Mouse (Mus musculus) embryo, embryonic 11 days (tissue): Measurements from ENCODE around the gene Sf1.
A peak's percentile ranks its signal among the peaks of the same experiment; 100 is the strongest.

Experiments used
- DNase-seq: peaks from one replicate; pipeline ENCODE4 v3.0.0-alpha.2; 2015

Gene Sf1

GRCm38 (mm10) chr19:6341453-6342077 lies 21.9 kb upstream of the Sf1 start:
- DNase-seq = no peak

DNA sequence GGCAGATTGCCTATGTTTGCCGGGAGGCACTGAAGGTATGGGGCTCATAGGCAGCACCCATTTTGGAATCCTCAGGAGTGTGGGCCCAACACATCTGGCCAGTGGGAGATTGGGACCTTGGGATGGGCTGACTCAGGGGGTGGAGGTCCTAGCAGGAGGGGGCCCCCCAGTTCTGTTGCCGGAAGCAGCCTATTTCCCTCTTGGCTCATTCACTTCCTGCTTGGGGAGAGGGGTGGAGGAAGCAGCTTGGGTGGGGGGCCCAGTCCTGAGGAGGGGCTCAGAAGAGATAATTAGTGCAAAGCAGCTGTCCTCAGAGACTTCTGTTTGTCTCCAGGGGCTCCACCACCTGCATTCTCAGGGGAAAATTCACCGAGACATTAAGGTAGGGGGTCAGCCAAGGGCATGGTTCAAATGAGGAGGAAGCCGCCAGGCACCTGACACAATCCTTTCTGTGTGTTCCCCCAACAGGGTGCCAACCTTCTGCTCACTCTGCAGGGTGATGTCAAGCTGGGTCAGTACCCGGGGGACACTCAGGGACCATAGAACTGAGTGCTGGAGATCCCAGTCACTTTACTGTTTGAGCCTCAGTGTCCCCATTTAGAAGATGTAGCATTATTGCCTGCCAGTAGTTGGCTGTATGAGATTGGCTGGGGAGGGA lies 21.1 kb upstream of the Sf1 start:
- no peak for DNase-seq

- DNase-seq = no peak
Measured at GRCm38 (mm10) chr19:6343066-6343925, 20.2 kb upstream of the Sf1 start.

GRCm38 (mm10) chr19:6343996-6344395 lies 19.5 kb upstream of the Sf1 start:
- DNase-seq = no peak

GRCm38 (mm10) chr19:6346023-6346422 lies 17.5 kb upstream of the Sf1 start:
- no peak for DNase-seq

- no peak for DNase-seq
Measured at GRCm38 (mm10) chr19:6346661-6347060, 16.8 kb upstream of the Sf1 start.

- DNase-seq = no peak
Measured at GRCm38 (mm10) chr19:6347615-6348014, 15.9 kb upstream of the Sf1 start.

GRCm38 (mm10) chr19:6348717-6349116 lies 14.8 kb upstream of the Sf1 start:
- no peak for DNase-seq

GRCm38 (mm10) chr19:6349215-6349983 lies 14.1 kb upstream of the Sf1 start:
- DNase-seq = peak; percentile 56

DNA sequence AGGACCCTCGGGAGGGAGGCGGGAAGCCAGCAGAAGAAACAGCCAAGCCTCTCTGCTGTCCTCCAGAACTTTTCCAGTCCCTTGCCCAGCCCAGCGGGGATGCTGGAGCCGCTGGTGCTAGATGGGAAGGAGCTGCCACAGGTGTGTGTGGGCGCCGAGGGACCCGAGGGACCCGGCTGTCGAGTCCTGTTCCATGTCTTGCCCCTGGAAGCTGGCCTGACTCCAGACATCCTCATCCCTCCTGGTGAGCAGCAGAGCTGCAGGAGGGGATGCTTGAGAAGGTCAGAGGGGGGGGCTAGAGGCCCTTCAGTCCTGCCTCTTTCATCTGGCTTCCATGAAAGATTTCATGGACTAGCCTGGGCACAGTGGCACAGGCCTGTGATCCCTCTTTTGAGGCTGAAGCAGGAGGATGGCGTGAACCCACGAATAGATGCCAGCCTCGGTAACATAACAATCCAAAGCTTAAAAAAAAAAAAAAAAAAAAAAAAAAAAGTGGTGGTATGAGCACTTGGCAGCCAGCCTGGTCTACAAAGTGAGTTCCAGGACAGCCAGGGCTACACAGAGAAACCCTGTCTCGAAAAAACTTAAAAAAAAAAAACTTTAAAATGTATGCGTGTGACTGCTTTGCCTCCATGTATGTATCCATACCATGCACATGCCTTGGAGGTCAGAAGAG lies 11.9 kb upstream of the Sf1 start:
- no peak for DNase-seq

- no peak for DNase-seq
Measured at GRCm38 (mm10) chr19:6352107-6352505, 11.4 kb upstream of the Sf1 start.

DNA sequence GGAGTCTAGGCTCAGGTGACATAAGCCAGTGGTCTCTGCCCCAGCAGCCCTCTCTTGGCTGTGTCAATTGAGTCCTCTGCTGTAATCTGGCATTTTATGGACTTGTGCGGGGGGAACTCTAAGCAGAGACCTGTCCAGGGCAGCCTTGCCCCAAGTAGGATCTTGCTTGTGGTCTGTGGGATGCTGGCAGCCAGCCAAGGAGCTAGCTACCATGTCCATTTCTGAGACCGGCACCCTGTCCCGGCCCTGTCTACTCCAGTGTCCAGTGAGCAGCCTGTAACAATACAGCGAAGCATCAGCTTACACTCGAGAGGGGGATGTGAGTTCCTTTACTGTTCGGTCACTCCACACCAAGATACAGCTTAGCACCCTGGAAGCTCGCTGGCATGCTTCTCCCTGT lies 9.5 kb upstream of the Sf1 start:
- DNase-seq = no peak

DNA sequence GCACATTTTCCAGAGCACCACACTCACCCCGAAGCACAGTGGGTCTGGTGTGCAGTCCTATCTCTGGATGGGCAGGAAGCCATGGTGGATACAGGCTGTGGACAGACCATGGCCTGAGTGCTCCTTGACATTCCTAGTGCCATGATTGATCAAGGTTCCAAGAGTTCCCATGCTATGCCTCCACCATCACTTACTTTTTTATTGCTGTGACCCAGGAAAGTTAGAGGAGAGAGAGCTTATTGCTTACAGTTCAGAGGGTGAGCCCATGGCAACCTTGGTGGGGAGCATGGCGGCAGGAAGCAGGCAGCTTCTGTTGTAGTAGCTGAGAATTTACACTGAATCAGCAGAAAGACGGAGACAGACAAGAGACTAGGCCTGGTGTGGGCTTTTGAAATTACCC lies 2.2 kb upstream of the Sf1 start:
- no peak for DNase-seq

- no peak for DNase-seq
Measured at GRCm38 (mm10) chr19:6363091-6363410, 439 bp upstream of the Sf1 start.

- peak; percentile 94 for DNase-seq
Measured at GRCm38 (mm10) chr19:6364317-6364725, 831 bp downstream of the Sf1 start.

DNA sequence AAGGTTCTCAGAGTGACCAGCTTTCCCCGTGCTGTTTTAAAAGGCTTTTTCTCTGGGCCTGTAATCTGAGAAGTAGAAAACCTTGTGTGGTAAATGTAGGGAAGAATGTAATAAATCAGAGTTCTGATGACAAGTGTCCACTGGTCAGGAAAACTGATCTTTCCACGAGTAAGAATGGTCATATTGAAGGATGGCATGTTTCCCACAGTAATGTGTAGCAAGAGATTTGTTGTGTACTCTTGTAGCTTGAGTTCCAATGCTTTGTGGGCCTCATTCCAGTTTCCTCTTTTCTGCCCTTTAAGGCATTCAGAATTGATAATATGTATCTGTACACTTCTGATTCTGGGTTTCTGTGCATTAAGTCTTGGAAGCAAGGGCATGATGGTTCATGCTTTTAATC lies 1.4 kb downstream of the Sf1 start:
- no peak for DNase-seq

DNA sequence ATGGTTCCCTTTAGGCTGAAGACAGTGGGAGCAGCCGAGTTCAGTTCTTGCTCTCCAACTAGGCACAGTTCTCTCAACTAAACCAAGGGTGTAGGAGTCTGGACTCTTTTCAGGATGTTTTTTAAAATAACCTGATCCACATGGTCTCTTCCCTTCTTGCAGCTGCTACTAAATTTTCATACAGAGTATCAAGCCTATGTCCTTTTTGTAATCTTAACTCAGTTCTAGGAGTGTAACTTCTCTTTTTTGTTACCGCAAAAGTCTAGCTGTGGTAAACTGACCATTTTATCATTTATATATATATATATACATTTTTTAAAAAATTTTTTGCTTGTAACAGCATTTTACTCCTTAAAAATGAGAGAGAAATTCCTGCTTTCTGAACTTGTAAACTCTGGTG lies 6.7 kb downstream of the Sf1 start:
- DNase-seq = no peak

DNA sequence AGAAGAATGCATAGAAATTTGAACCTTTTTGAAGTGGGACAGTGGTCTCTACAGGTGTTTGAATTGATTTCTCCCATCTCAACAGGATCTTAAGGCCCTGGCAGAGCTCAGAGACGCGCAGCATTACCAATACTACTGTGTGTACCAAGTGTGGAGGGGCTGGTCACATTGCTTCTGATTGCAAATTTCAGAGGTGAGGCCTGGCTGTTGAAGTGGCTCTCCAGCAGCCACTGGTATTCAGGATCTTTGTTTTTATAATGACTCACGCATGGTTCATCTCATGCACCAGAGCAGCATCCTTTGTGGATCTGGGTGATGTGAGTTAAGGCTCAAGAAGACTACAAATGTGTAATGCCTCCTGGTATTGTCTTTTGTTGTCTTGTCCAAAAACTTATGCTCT lies 8.9 kb downstream of the Sf1 start:
- no peak for DNase-seq

DNA sequence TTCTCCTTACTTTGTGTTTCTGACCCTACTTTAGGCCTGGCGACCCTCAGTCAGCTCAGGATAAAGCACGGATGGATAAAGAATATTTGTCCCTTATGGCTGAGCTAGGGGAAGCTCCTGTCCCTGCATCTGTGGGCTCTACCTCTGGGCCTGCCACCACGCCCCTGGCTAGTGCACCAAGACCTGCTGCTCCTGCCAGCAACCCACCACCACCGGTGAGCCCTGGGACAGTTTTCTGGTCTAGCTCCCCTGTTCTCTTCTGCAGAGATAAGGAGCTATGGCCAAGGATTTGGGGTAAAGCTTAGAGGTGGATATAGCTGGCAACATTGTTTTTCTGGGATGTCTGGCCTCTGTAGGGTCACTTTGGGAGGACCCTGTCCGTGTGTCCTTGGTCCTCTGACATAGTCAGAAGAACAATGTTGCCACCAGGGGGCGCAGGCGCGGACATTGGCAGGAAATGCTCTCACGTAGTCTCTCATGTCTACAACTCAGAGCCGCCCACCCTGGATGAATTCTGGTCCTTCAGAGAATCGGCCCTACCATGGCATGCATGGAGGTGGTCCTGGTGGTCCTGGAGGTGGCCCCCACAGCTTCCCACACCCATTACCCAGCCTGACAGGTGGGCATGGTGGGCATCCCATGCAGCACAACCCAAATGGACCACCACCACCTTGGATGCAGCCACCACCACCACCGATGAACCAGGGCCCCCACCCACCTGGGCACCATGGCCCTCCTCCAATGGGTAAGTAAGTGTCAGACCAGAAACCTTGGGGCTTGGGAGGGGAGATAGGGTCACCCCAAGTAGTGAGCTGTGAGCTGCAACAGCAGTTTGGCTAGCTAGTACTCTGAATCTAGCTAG lies 10.3 kb downstream of the Sf1 start:
- peak; percentile 82 for DNase-seq

GRCm38 (mm10) chr19:6374571-6374970 lies 11.1 kb downstream of the Sf1 start:
- no peak for DNase-seq

DNA sequence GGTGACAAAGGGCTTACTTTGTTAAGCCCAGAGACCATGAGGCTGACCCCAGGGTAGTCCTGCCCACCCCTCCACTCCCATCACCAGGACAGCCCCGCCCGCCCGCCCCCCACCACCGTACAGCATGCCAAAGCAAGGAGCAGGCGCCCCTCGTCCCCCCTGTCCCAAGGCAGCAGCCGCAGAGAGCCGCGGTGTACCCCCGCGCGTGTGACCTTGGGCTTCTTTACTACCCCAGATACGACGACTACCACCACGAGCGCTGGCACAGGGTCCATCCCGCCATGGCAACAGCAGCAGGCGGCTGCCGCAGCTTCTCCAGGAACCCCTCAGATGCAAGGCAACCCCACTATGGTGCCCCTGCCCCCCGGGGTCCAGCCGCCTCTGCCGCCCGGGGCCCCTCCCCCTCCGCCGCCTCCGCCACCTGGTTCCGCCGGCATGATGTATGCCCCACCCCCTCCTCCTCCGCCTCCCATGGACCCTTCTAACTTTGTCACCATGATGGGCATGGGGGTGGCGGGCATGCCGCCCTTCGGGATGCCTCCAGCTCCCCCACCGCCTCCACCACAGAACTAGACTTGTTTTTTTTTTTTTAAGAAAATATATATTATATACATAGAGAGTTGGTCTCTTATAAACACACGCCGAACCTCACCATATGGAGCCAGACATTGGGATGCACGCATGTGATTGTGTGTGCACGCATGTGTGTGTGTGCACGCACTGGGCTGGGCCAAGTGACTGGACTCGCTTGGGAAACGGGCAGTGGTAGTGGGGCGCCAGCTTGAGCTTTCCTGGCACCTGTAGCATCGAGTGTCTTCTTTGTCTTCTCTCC lies 12.1 kb downstream of the Sf1 start:
- no peak for DNase-seq
